Mouse (Mus musculus): Measurements from ENCODE around the gene Nedd4. TPM values are rescaled to one million over a fixed set of nuclear protein-coding genes. Genes with fewer than 3 reads are reported as not detected.

Nedd4 gene
- polyA plus RNA-seq, 1 experiment from 2014 or later, result 387 TPM

- H3K36me3 ChIP-seq, result peaks cover 43% of the 10 kb centered on the region
- H3K27me3 ChIP-seq, result no peaks in the 10 kb centered on the region
- no peak overlapping the region for H3K9ac ChIP-seq
- H3K4me1 ChIP-seq (replicated peaks), result peaks cover 7% of the 10 kb centered on the region
- H3K4me2 ChIP-seq, result no peak overlapping the region
- no peak overlapping the region for H3K27ac ChIP-seq (replicated peaks)
- no peaks in the 10 kb centered on the region for H3K9me3 ChIP-seq
- 57% methylated on average over 2 of the region's 2 CpGs for WGBS
- no peak overlapping the region for H3K4me3 ChIP-seq
- no peak for ATAC-seq (ENCODE audit: low FRiP score, low read depth)
These were observed 88.1 kb downstream of the Nedd4 start for GRCm38 (mm10) chr9:72750272-72750671.

GRCm38 (mm10) chr9:72752656-72753055, 90.5 kb downstream of the Nedd4 start:
- H3K9ac ChIP-seq, result no peak overlapping the region
- H3K4me1 ChIP-seq (replicated peaks), result peaks cover 7% of the 10 kb centered on the region
- H3K4me3 ChIP-seq, result no peak overlapping the region
- H3K27ac ChIP-seq (replicated peaks), result no peak overlapping the region
- H3K27me3 ChIP-seq, result no peaks in the 10 kb centered on the region
- WGBS, result 67% methylated on average over 9 of the region's 9 CpGs
- H3K36me3 ChIP-seq, result peaks cover 19% of the 10 kb centered on the region
- no peak overlapping the region for H3K4me2 ChIP-seq
- H3K9me3 ChIP-seq, result no peaks in the 10 kb centered on the region
- no peak for ATAC-seq (ENCODE audit: low FRiP score, low read depth)

- WGBS, result 6% methylated on average over 7 of the region's 7 CpGs
- Histone ChIP-seq H3K4me2 (no peak overlapping the region), H3K36me3 (peaks cover 10% of the 10 kb centered on the region), H3K9me3 (no peaks in the 10 kb centered on the region), H3K4me3 (no peak overlapping the region), H3K9ac (no peak overlapping the region), H3K4me1 (replicated peaks) (peaks cover 7% of the 10 kb centered on the region), H3K27me3 (no peaks in the 10 kb centered on the region), H3K27ac (replicated peaks) (no peak overlapping the region)
- peak; percentile 28; the same call in 1 of the 2 replicates for ATAC-seq (ENCODE audit: low FRiP score, low read depth)
These were observed 91.6 kb downstream of the Nedd4 start for GRCm38 (mm10) chr9:72753741-72754140.

- Histone ChIP-seq H3K9me3 (no peaks in the 10 kb centered on the region), H3K9ac (no peak overlapping the region), H3K27me3 (no peaks in the 10 kb centered on the region), H3K36me3 (no peaks in the 10 kb centered on the region), H3K27ac (replicated peaks) (no peak overlapping the region), H3K4me1 (replicated peaks) (peaks cover 7% of the 10 kb centered on the region), H3K4me3 (no peak overlapping the region), H3K4me2 (no peak overlapping the region)
- ATAC-seq (ENCODE audit: low FRiP score, low read depth), result no peak
- 82% methylated on average over 5 of the region's 5 CpGs for WGBS
These were observed 95.0 kb downstream of the Nedd4 start for GRCm38 (mm10) chr9:72757143-72757542.

- H3K9me3 ChIP-seq, result no peaks in the 10 kb centered on the region
- H3K27ac ChIP-seq (replicated peaks), result no peak overlapping the region
- no peaks in the 10 kb centered on the region for H3K27me3 ChIP-seq
- H3K4me2 ChIP-seq, result no peak overlapping the region
- H3K4me3 ChIP-seq, result no peak overlapping the region
- 61% methylated on average over 8 of the region's 8 CpGs for WGBS
- no peak overlapping the region for H3K9ac ChIP-seq
- ATAC-seq (ENCODE audit: low FRiP score, low read depth), result no peak
- H3K36me3 ChIP-seq, result no peaks in the 10 kb centered on the region
- H3K4me1 ChIP-seq (replicated peaks), result peaks cover 5% of the 10 kb centered on the region
These were observed 96.6 kb downstream of the Nedd4 start for GRCm38 (mm10) chr9:72758705-72759131.

- Histone ChIP-seq H3K4me1 (replicated peaks) (peaks cover 8% of the 10 kb centered on the region), H3K4me2 (no peak overlapping the region), H3K36me3 (no peaks in the 10 kb centered on the region), H3K27ac (replicated peaks) (0 out of 2 replicates have a peak overlapping the region, but pooled peaks have one; percentile 25), H3K9ac (no peak overlapping the region), H3K4me3 (no peak overlapping the region), H3K9me3 (no peaks in the 10 kb centered on the region), H3K27me3 (no peaks in the 10 kb centered on the region)
- 0 out of 2 replicates have a peak, but pooled peaks have one; percentile 27 for ATAC-seq (ENCODE audit: low FRiP score, low read depth)
- WGBS, result 12% methylated on average over 3 of the region's 3 CpGs
These were observed 101.0 kb downstream of the Nedd4 start for GRCm38 (mm10) chr9:72763050-72763718.

GRCm38 (mm10) chr9:72766789-72767349, 104.7 kb downstream of the Nedd4 start:
- no peaks in the 10 kb centered on the region for H3K9me3 ChIP-seq
- H3K36me3 ChIP-seq, result no peaks in the 10 kb centered on the region
- ATAC-seq (ENCODE audit: low FRiP score, low read depth), result peak; percentile 85
- H3K9ac ChIP-seq, result peak overlapping the region; percentile 58
- peaks cover 8% of the 10 kb centered on the region for H3K4me1 ChIP-seq (replicated peaks)
- 1% methylated on average over 17 of the region's 17 CpGs for WGBS
- H3K4me2 ChIP-seq, result peak overlapping the region; percentile 60
- no peaks in the 10 kb centered on the region for H3K27me3 ChIP-seq
- H3K27ac ChIP-seq (replicated peaks), result peak overlapping the region; percentile 71
- H3K4me3 ChIP-seq, result peak overlapping the region; percentile 39

- no peak overlapping the region for H3K9ac ChIP-seq
- H3K4me3 ChIP-seq, result no peak overlapping the region
- no peak overlapping the region for H3K4me2 ChIP-seq
- ATAC-seq (ENCODE audit: low FRiP score, low read depth), result no peak
- H3K27me3 ChIP-seq, result no peaks in the 10 kb centered on the region
- 0 out of 2 replicates have a peak, but pooled peaks cover 3% of the 10 kb centered on the region for H3K4me1 ChIP-seq (replicated peaks)
- no peaks in the 10 kb centered on the region for H3K36me3 ChIP-seq
- no peaks in the 10 kb centered on the region for H3K9me3 ChIP-seq
- 91% methylated on average over 4 of the region's 4 CpGs for WGBS
- no peak overlapping the region for H3K27ac ChIP-seq (replicated peaks)
These were observed 112.9 kb downstream of the Nedd4 start for GRCm38 (mm10) chr9:72775022-72775421.

GRCm38 (mm10) chr9:72779004-72779403, 116.9 kb downstream of the Nedd4 start:
- no peak for ATAC-seq (ENCODE audit: low FRiP score, low read depth)
- WGBS, result 66% methylated on average over 11 of the region's 11 CpGs
- 0 out of 2 replicates have a peak, but pooled peaks cover 3% of the 10 kb centered on the region for H3K4me1 ChIP-seq (replicated peaks)
- no peak overlapping the region for H3K9ac ChIP-seq
- no peak overlapping the region for H3K4me3 ChIP-seq
- no peak overlapping the region for H3K4me2 ChIP-seq
- H3K36me3 ChIP-seq, result no peaks in the 10 kb centered on the region
- H3K9me3 ChIP-seq, result no peaks in the 10 kb centered on the region
- no peak overlapping the region for H3K27ac ChIP-seq (replicated peaks)
- no peaks in the 10 kb centered on the region for H3K27me3 ChIP-seq

- H3K4me3 ChIP-seq, result no peak overlapping the region
- no peak overlapping the region for H3K4me2 ChIP-seq
- H3K27ac ChIP-seq (replicated peaks), result no peak overlapping the region
- no peak overlapping the region for H3K9ac ChIP-seq
- no peak for ATAC-seq (ENCODE audit: low FRiP score, low read depth)
- H3K36me3 ChIP-seq, result no peaks in the 10 kb centered on the region
- H3K9me3 ChIP-seq, result no peaks in the 10 kb centered on the region
- 17% methylated on average over 4 of the region's 4 CpGs for WGBS
- H3K4me1 ChIP-seq (replicated peaks), result 0 out of 2 replicates have a peak, but pooled peaks cover 3% of the 10 kb centered on the region
- no peaks in the 10 kb centered on the region for H3K27me3 ChIP-seq
These were observed 117.6 kb downstream of the Nedd4 start for GRCm38 (mm10) chr9:72779733-72780132.

- 29% methylated on average over 5 of the region's 5 CpGs for WGBS
- Histone ChIP-seq H3K27me3 (no peaks in the 10 kb centered on the region), H3K9ac (no peak overlapping the region), H3K4me1 (replicated peaks) (0 out of 2 replicates have a peak, but pooled peaks cover 3% of the 10 kb centered on the region), H3K36me3 (no peaks in the 10 kb centered on the region), H3K4me3 (no peak overlapping the region), H3K4me2 (no peak overlapping the region), H3K9me3 (no peaks in the 10 kb centered on the region), H3K27ac (replicated peaks) (no peak overlapping the region)
- ATAC-seq (ENCODE audit: low FRiP score, low read depth), result no peak
These were observed 118.5 kb downstream of the Nedd4 start for GRCm38 (mm10) chr9:72780694-72781093.

- no peak overlapping the region for H3K9ac ChIP-seq
- WGBS, result 62% methylated on average over 4 of the region's 4 CpGs
- ATAC-seq (ENCODE audit: low FRiP score, low read depth), result no peak
- H3K27me3 ChIP-seq, result no peaks in the 10 kb centered on the region
- H3K9me3 ChIP-seq, result no peaks in the 10 kb centered on the region
- H3K36me3 ChIP-seq, result no peaks in the 10 kb centered on the region
- no peak overlapping the region for H3K4me3 ChIP-seq
- H3K4me1 ChIP-seq (replicated peaks), result 0 out of 2 replicates have a peak, but pooled peaks cover 3% of the 10 kb centered on the region
- H3K27ac ChIP-seq (replicated peaks), result no peak overlapping the region
- H3K4me2 ChIP-seq, result no peak overlapping the region
These were observed 119.3 kb downstream of the Nedd4 start for GRCm38 (mm10) chr9:72781466-72781865.
